Mouse (Mus musculus) brain, embryonic 14.5 days (tissue): ENCODE results near the gene Ifna6.
A peak's percentile ranks its signal among the peaks of the same experiment; 100 is the strongest.
"Not testable (repeated sequence)": the region's sequence is repeated elsewhere in the genome, so short reads cannot be mapped to it uniquely, and the experiment has no call there.

Experiments
- CTCF ChIP-seq: fragments of 200-500 bp; IDR thresholded peaks from 2 replicates; pipeline ENCODE4 v1.5.1; 2012; ENCODE audit warnings: inconsistent platforms, mild to moderate bottlenecking, moderate library complexity, borderline replicate concordance; ENCODE audit not compliant: insufficient read depth, insufficient read length; ENCODE audit errors: extremely low read depth
- POLR2A ChIP-seq: fragments of 200-500 bp; IDR thresholded peaks from 2 replicates; pipeline ENCODE4 v1.6.1; 2012; ENCODE audit warnings: mild to moderate bottlenecking, inconsistent platforms, borderline replicate concordance; ENCODE audit not compliant: poor library complexity, insufficient read depth, insufficient read length, severe bottlenecking; ENCODE audit errors: extremely low read depth

GRCm38 (mm10) chr4:88788402-88788801 lies 38.8 kb upstream of the Ifna6 start, which contains the start of gene Gm13277:
- peak; percentile 29; the same call in 1 of the 2 replicates for TF ChIP-seq CTCF
- not testable (repeated sequence) for TF ChIP-seq POLR2A
